Mouse (Mus musculus): ENCODE data around the gene Nkiras2.

Gene Nkiras2

GRCm38 (mm10) chr11:100598074-100598473 lies 21.0 kb upstream of the Nkiras2 start:
- DNase-seq (ENCODE audit: low read depth, low spot score): no peak

- no peak for DNase-seq (ENCODE audit: low read depth, low spot score)
Observed at GRCm38 (mm10) chr11:100601372-100601771, 17.7 kb upstream of the Nkiras2 start.

GRCm38 (mm10) chr11:100603155-100603554 lies 15.9 kb upstream of the Nkiras2 start:
- no peak for DNase-seq (ENCODE audit: low read depth, low spot score)

GRCm38 (mm10) chr11:100603813-100604212 lies 15.2 kb upstream of the Nkiras2 start:
- no peak for DNase-seq (ENCODE audit: low read depth, low spot score)

- peak; percentile 60 for DNase-seq (ENCODE audit: low read depth, low spot score)
Observed at GRCm38 (mm10) chr11:100604321-100605005, 14.6 kb upstream of the Nkiras2 start.

- DNase-seq (ENCODE audit: low read depth, low spot score): no peak
Observed at GRCm38 (mm10) chr11:100605451-100605850, 13.6 kb upstream of the Nkiras2 start.

- no peak for DNase-seq (ENCODE audit: low read depth, low spot score)
Observed at GRCm38 (mm10) chr11:100607121-100607520, 11.9 kb upstream of the Nkiras2 start.

GRCm38 (mm10) chr11:100608796-100609195 lies 10.2 kb upstream of the Nkiras2 start:
- no peak for DNase-seq (ENCODE audit: low read depth, low spot score)

- DNase-seq (ENCODE audit: low read depth, low spot score): no peak
Observed at GRCm38 (mm10) chr11:100609355-100609996, 9.6 kb upstream of the Nkiras2 start.

GRCm38 (mm10) chr11:100609997-100610680 lies 8.9 kb upstream of the Nkiras2 start:
- DNase-seq (ENCODE audit: low read depth, low spot score): no peak

- DNase-seq (ENCODE audit: low read depth, low spot score): peak; percentile 39
Observed at GRCm38 (mm10) chr11:100611627-100612026, 7.4 kb upstream of the Nkiras2 start.

GRCm38 (mm10) chr11:100613241-100613640 lies 5.8 kb upstream of the Nkiras2 start:
- peak; percentile 89 for DNase-seq (ENCODE audit: low read depth, low spot score)

- peak; percentile 95 for DNase-seq (ENCODE audit: low read depth, low spot score)
Observed at GRCm38 (mm10) chr11:100616332-100616731, 2.7 kb upstream of the Nkiras2 start.

- DNase-seq (ENCODE audit: low read depth, low spot score): peak; percentile 90
Observed at GRCm38 (mm10) chr11:100616836-100617235, 2.2 kb upstream of the Nkiras2 start.

GRCm38 (mm10) chr11:100617480-100617879 lies 1.6 kb upstream of the Nkiras2 start:
- DNase-seq (ENCODE audit: low read depth, low spot score): peak; percentile 51

GRCm38 (mm10) chr11:100619485-100619975 lies 486 bp downstream of the Nkiras2 start:
- peak; percentile 98 for DNase-seq (ENCODE audit: low read depth, low spot score)

- DNase-seq (ENCODE audit: low read depth, low spot score): no peak
Observed at GRCm38 (mm10) chr11:100619982-100620381, 938 bp downstream of the Nkiras2 start, which contains the start of gene Dnajc7. Gene Dnajc7, minus strand, starts transcription at chr11:100620168.

GRCm38 (mm10) chr11:100622714-100623113 lies 3.7 kb downstream of the Nkiras2 start:
- DNase-seq (ENCODE audit: low read depth, low spot score): peak; percentile 95

- DNase-seq (ENCODE audit: low read depth, low spot score): peak; percentile 65
Observed at GRCm38 (mm10) chr11:100623867-100624266, 4.8 kb downstream of the Nkiras2 start.

GRCm38 (mm10) chr11:100625754-100626700 lies 7.0 kb downstream of the Nkiras2 start:
- no peak for DNase-seq (ENCODE audit: low read depth, low spot score)

GRCm38 (mm10) chr11:100626701-100627195 lies 7.7 kb downstream of the Nkiras2 start:
- DNase-seq (ENCODE audit: low read depth, low spot score): peak; percentile 86

Data from R1 (cell line).